Mouse (Mus musculus): ENCODE measurements around the gene B3gnt2. TPM values are rescaled to one million over a fixed set of nuclear protein-coding genes. Genes with fewer than 3 reads are reported as not detected.
A peak's percentile ranks its signal among the peaks of the same experiment; 100 is the strongest.

The B3gnt2 gene
- polyA plus RNA-seq, 1 experiment: 35.4 TPM

GRCm38 (mm10) chr11:22815143-22815542, 45.6 kb downstream of the B3gnt2 start:
- H3K36me3 ChIP-seq (ENCODE audit: control insufficient read depth, insufficient read depth, low read length): no peaks in the 10 kb centered on the region
- H3K27ac ChIP-seq (ENCODE audit: control insufficient read depth, insufficient read depth, low read length): peak overlapping the region; percentile 88
- H3K4me3 ChIP-seq (ENCODE audit: control insufficient read depth, insufficient read depth, low read length): no peak overlapping the region
- H3K4me1 ChIP-seq (replicated peaks; ENCODE audit: control insufficient read depth, insufficient read depth, low read length): peaks cover 53% of the 10 kb centered on the region
- TF ChIP-seq CTCF (IDR thresholded peaks at IDR 0.05; ENCODE audit: borderline replicate concordance, control insufficient read depth, extremely low read depth, insufficient read depth, low read length, poor library complexity) (no peak), POLR2A (IDR thresholded peaks at IDR 0.05; ENCODE audit: control insufficient read depth, extremely low read depth, insufficient read depth, low read length, poor library complexity) (no peak)
- no peak for DNase-seq
- no peaks in the 10 kb centered on the region for H3K27me3 ChIP-seq (ENCODE audit: control insufficient read depth, insufficient read depth, low read length)

GRCm38 (mm10) chr11:22813921-22814704, 46.6 kb downstream of the B3gnt2 start:
- no peaks in the 10 kb centered on the region for H3K36me3 ChIP-seq (ENCODE audit: control insufficient read depth, insufficient read depth, low read length)
- TF ChIP-seq CTCF (IDR thresholded peaks at IDR 0.05; ENCODE audit: borderline replicate concordance, control insufficient read depth, extremely low read depth, insufficient read depth, low read length, poor library complexity) (no peak), POLR2A (IDR thresholded peaks at IDR 0.05; ENCODE audit: control insufficient read depth, extremely low read depth, insufficient read depth, low read length, poor library complexity) (no peak)
- peak overlapping the region; percentile 79 for H3K27ac ChIP-seq (ENCODE audit: control insufficient read depth, insufficient read depth, low read length)
- 22% methylated on average over 5 of the region's 5 CpGs for WGBS
- no peaks in the 10 kb centered on the region for H3K27me3 ChIP-seq (ENCODE audit: control insufficient read depth, insufficient read depth, low read length)
- peak; percentile 40 for DNase-seq
- no peak overlapping the region for H3K4me3 ChIP-seq (ENCODE audit: control insufficient read depth, insufficient read depth, low read length)
- peaks cover 55% of the 10 kb centered on the region for H3K4me1 ChIP-seq (replicated peaks; ENCODE audit: control insufficient read depth, insufficient read depth, low read length)

- 34% methylated on average over 3 of the region's 3 CpGs for whole genome bisulfite sequencing
- no peak for TF ChIP-seq POLR2A (IDR thresholded peaks at IDR 0.05; ENCODE audit: control insufficient read depth, extremely low read depth, insufficient read depth, low read length, poor library complexity)
- TF ChIP-seq CTCF (IDR thresholded peaks at IDR 0.05; ENCODE audit: borderline replicate concordance, control insufficient read depth, extremely low read depth, insufficient read depth, low read length, poor library complexity): no peak
- Histone ChIP-seq H3K27ac (ENCODE audit: control insufficient read depth, insufficient read depth, low read length) (no peak overlapping the region; the same call in 1 of the 2 replicates), H3K4me3 (ENCODE audit: control insufficient read depth, insufficient read depth, low read length) (no peak overlapping the region), H3K27me3 (ENCODE audit: control insufficient read depth, insufficient read depth, low read length) (no peaks in the 10 kb centered on the region), H3K36me3 (ENCODE audit: control insufficient read depth, insufficient read depth, low read length) (no peaks in the 10 kb centered on the region), H3K4me1 (replicated peaks; ENCODE audit: control insufficient read depth, insufficient read depth, low read length) (peaks cover 56% of the 10 kb centered on the region)
- DNase-seq: no peak
Observed at GRCm38 (mm10) chr11:22813427-22813826, 47.3 kb downstream of the B3gnt2 start.

GRCm38 (mm10) chr11:22811413-22811812, 49.3 kb downstream of the B3gnt2 start:
- Histone ChIP-seq H3K27ac (ENCODE audit: control insufficient read depth, insufficient read depth, low read length) (no peak overlapping the region), H3K27me3 (ENCODE audit: control insufficient read depth, insufficient read depth, low read length) (no peaks in the 10 kb centered on the region), H3K36me3 (ENCODE audit: control insufficient read depth, insufficient read depth, low read length) (no peaks in the 10 kb centered on the region), H3K4me3 (ENCODE audit: control insufficient read depth, insufficient read depth, low read length) (no peak overlapping the region), H3K4me1 (replicated peaks; ENCODE audit: control insufficient read depth, insufficient read depth, low read length) (peaks cover 45% of the 10 kb centered on the region)
- DNase-seq: no peak
- 97% methylated on average over 3 of the region's 3 CpGs for WGBS
- TF ChIP-seq CTCF (IDR thresholded peaks at IDR 0.05; ENCODE audit: borderline replicate concordance, control insufficient read depth, extremely low read depth, insufficient read depth, low read length, poor library complexity): no peak
- no peak for TF ChIP-seq POLR2A (IDR thresholded peaks at IDR 0.05; ENCODE audit: control insufficient read depth, extremely low read depth, insufficient read depth, low read length, poor library complexity)

GRCm38 (mm10) chr11:22809465-22810096, 51.2 kb downstream of the B3gnt2 start:
- DNase-seq: no peak
- Histone ChIP-seq H3K36me3 (ENCODE audit: control insufficient read depth, insufficient read depth, low read length) (no peaks in the 10 kb centered on the region), H3K4me1 (replicated peaks; ENCODE audit: control insufficient read depth, insufficient read depth, low read length) (peaks cover 28% of the 10 kb centered on the region), H3K27ac (ENCODE audit: control insufficient read depth, insufficient read depth, low read length) (peak overlapping the region; percentile 80), H3K27me3 (ENCODE audit: control insufficient read depth, insufficient read depth, low read length) (no peaks in the 10 kb centered on the region), H3K4me3 (ENCODE audit: control insufficient read depth, insufficient read depth, low read length) (no peak overlapping the region)
- WGBS: 10% methylated on average over 7 of the region's 7 CpGs
- TF ChIP-seq POLR2A (IDR thresholded peaks at IDR 0.05; ENCODE audit: control insufficient read depth, extremely low read depth, insufficient read depth, low read length, poor library complexity) (no peak), CTCF (IDR thresholded peaks at IDR 0.05; ENCODE audit: borderline replicate concordance, control insufficient read depth, extremely low read depth, insufficient read depth, low read length, poor library complexity) (no peak)

- no peak overlapping the region for H3K27ac ChIP-seq (ENCODE audit: control insufficient read depth, insufficient read depth, low read length)
- H3K4me1 ChIP-seq (replicated peaks; ENCODE audit: control insufficient read depth, insufficient read depth, low read length): peaks cover 19% of the 10 kb centered on the region
- no peak overlapping the region for H3K4me3 ChIP-seq (ENCODE audit: control insufficient read depth, insufficient read depth, low read length)
- TF ChIP-seq CTCF (IDR thresholded peaks at IDR 0.05; ENCODE audit: borderline replicate concordance, control insufficient read depth, extremely low read depth, insufficient read depth, low read length, poor library complexity) (no peak), POLR2A (IDR thresholded peaks at IDR 0.05; ENCODE audit: control insufficient read depth, extremely low read depth, insufficient read depth, low read length, poor library complexity) (no peak)
- H3K27me3 ChIP-seq (ENCODE audit: control insufficient read depth, insufficient read depth, low read length): no peaks in the 10 kb centered on the region
- H3K36me3 ChIP-seq (ENCODE audit: control insufficient read depth, insufficient read depth, low read length): no peaks in the 10 kb centered on the region
- DNase-seq: no peak
Observed at GRCm38 (mm10) chr11:22808040-22808439, 52.7 kb downstream of the B3gnt2 start.

All from thymus, adult 2 months (tissue).